Mouse (Mus musculus) left cerebral cortex, postnatal 14 days (tissue): ENCODE data around the gene Sap30. TPM values are rescaled to one million over a fixed set of nuclear protein-coding genes. Genes with fewer than 3 reads are reported as not detected.
A peak's percentile ranks its signal among the peaks of the same experiment; 100 is the strongest.
"Not testable (repeated sequence)": the region's sequence is repeated elsewhere in the genome, so short reads cannot be mapped to it uniquely, and the experiment has no call there.

Source experiments
- DNase-seq, 2 experiments: peaks; one replicate each; pipeline ENCODE4 v3.0.0; 2021 to 2022; ENCODE audit warnings: low spot score in 2 of 2, mixed read lengths in 1 of 2
- intact Hi-C: fragments of 180-260 bp; cut with DNase I; formaldehyde crosslinking; loops from one replicate; pipeline ENCODE4 v1.15.1; 2025
- total RNA-seq, 2 experiments: library from RNA; stranded (reverse); gene quantifications; 2 replicates each; pipeline ENCODE4 v1.2.3; 2021

Sap30 gene
- total RNA-seq, 2 experiments from 2014 or later: 7.3 to 10.5 TPM

GRCm38 (mm10) chr8:57453361-57453760, 34.3 kb downstream of the Sap30 start:
- no peak for DNase-seq
- intact Hi-C loops: no loop called here

- no peak for DNase-seq
- intact Hi-C loops: no loop called here
Observed at GRCm38 (mm10) chr8:57451896-57452295, 35.8 kb downstream of the Sap30 start.

GRCm38 (mm10) chr8:57450726-57451125, 36.9 kb downstream of the Sap30 start:
- DNase-seq: no peak
- intact Hi-C loops: no loop called here

GRCm38 (mm10) chr8:57445901-57446300, 41.8 kb downstream of the Sap30 start:
- intact Hi-C loops, DNase-seq: not testable (repeated sequence)

DNA sequence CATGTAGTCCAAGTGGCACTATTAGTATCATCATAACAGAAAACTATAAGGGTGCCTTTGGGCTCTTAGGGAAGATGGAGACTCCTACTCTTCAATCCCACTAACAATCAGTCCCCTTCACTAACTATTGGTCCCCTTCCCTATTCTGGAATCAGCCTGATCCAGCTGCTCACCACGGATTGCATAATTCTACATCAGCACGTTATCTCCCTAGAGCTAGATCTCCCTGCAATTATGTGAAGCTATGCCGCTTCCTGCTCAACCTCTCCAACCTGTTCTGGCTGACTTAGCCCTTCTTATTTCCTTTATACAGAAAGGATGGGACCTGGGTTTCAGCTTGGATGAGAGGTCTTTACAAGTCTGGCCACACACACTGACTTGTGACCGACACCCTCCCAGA, 44.4 kb downstream of the Sap30 start:
- DNase-seq: no peak
- intact Hi-C loops: no loop called here

GRCm38 (mm10) chr8:57441556-57441955, 46.1 kb downstream of the Sap30 start:
- intact Hi-C loops: no loop called here
- DNase-seq: no peak

GRCm38 (mm10) chr8:57441131-57441530, 46.5 kb downstream of the Sap30 start:
- intact Hi-C loops: no loop called here
- no peak for DNase-seq

GRCm38 (mm10) chr8:57436437-57436796, 51.2 kb downstream of the Sap30 start:
- DNase-seq: no peak
- intact Hi-C loops: no loop called here

DNA sequence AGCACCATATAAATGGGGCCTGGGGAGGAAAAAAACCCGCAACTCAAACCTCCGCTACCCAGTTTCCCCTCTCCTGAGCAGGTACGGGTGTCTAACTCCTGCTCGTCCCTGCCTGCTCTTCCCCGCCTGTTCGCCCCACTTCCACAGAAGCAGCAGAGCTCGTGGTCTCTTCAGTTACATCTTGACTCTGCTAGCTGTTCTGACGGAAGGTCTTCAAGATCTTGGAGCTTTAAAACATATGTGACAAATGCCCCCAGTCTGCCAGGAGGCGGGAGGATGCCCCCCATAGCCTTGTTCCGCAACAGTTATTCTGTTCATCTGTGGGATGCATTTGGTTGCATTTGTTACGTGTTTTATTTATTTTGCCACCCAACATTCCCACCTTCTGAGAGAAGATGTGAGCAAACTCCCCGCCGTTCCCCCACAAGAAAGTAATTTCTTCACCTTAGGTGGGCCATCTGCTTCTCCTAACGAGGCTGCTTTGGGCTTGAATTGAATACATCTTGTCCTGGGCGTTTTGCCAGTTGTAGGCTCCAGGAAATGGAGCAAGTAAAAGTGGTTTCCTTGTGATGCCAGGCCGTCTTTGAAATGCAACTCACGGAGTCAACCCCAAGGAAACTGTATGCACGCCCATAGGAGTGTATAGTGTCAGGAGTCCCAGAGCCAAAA, 51.8 kb downstream of the Sap30 start:
- intact Hi-C loops: no loop called here

DNA sequence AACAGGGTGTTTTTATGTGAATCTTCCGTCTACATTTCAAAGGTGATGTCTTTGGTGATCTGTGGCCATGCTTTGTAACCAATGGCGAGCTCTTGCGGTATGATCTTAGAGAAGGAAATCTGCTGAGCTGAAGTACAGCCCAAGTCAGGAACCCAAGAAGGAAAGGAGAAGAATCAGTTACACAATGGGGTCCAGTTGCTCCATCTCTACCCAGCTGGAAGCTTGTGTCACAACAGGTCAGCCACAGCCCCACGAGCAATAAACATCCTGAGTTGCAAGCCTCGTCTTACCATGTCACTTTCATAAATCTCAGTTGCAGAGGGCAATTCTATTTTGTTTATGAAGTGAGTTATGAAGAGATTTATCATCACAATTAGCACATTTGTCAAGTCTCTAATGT, 54.9 kb downstream of the Sap30 start:
- intact Hi-C loops: loop anchor here (2.0 to 5.0 kb wide), 2 partner anchors 54 to 359 kb away; partner anchors contain the start of gene Sap30
- no peak for DNase-seq

More for the DNA sequence above, 51.8 kb downstream of the Sap30 start:
- DNase-seq: peak; percentile 84 to 92

Other genes starting within 250 kb of the Sap30 start
- gene Hand2, start 166.9 kb downstream of the Sap30 start, total RNA-seq: not detected
- gene Scrg1, start 31.9 kb downstream of the Sap30 start, total RNA-seq: 10 to 100 TPM; 56.8 to 65.6 TPM
- gene Hmgb2, start 24.0 kb upstream of the Sap30 start, total RNA-seq: 10 to 100 TPM in 1 of 2 experiments, 1 to 10 TPM in 1; 4.6 to 10.7 TPM
- gene Galnt7, start 165.2 kb upstream of the Sap30 start, total RNA-seq: 1 to 10 TPM; 8.1 to 8.3 TPM